Mouse (Mus musculus) mesoderm, embryonic 11.5 days (tissue): ENCODE results near the gene Sntb2.
A peak's percentile ranks its signal among the peaks of the same experiment; 100 is the strongest.
"Not testable (repeated sequence)": the region's sequence is repeated elsewhere in the genome, so short reads cannot be mapped to it uniquely, and the experiment has no call there.

ENCODE experiments used
- DNase-seq: peaks from one replicate; pipeline ENCODE4 v3.0.0-alpha.2; 2012; ENCODE audit warnings: low read depth, low spot score

Sntb2 gene

DNA sequence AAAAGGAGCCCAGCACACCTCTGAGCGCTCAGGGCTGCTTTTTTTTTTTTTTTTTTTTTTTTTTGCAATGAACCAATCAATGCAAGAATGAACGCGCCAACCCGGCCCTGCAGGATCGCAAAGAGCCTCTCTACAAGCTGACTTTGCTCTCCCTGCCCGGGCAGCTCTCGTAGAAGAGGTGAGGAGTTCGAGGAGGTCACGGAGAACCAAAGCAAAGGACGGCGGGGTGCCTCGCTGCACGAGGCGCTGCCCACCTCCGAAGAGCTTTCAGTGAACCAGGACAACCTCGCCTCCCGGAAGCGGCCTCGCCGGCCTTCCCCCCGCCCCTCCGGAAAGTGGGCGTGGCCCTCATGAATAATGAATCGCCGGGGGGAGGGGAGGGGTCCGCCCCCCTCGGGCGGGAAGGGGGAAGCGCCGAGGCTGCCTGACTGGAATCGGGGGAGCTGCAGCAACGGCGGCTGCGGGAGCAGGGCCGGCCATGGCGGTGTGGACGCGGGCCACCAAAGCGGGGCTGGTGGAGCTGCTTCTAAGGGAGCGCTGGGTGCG lies at the start of gene Sntb2:
TSS of gene Sntb2 (plus strand) at position 427 of the 546 bp plus-strand sequence.
- DNase-seq: peak; percentile 96

DNA sequence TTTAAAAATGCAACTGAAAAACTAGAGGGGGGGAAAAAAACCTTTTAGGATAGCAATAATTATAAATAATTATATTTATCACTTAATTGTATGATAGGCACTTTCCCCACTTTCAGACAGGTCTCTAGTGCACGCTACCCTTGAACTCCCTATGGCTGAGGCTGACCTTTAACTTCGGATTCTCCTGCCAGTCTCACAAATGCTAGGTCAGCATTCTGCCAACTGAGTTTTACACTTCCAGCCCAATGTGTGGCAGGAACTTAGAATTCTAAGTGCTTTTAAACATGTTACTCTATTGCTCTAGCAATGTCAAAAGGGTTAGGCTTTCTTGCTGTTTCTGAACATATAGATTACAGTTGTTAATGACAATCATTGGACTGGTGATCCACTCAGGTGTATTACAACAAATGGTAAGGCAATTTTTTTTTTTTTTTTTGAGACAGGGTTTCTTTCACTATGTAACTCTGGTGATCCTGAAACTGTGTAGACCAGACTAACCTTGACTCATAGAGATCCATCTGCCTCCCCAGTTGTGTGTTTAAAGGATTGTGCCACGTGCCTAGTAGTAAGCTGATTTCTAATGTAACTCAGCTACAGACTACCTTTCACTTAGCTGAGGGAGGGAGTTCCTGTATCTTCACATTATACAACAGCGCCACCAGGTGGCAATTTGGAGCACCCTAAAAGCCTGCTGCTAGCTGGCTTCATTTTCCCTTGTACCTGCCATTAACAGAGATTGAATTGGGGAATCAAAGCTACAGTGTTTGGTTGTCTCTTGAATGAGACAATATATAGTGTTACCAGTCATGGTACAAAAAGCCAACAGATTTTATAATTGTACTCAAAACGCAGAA lies 48.0 kb upstream of the Sntb2 start:
- DNase-seq: peak; percentile 83

DNA sequence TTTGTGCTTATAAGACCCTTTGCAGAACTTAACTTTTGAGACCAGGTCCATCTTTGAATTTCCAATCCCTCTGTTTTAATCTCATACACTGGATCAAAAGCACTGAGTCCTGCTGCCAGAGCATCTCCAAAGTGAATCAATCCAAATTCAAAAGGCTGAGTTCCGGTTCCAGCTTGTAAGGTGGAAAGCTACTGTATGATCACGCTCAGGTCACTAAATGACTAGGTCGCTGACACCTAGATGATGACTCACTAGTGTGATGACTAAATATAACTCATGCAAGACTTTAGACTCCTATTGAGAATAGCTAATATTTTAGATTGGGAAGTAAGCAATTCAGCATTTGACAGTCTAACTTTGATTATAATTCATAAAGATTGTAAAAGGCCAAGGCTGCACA lies 46.7 kb upstream of the Sntb2 start:
- no peak for DNase-seq

DNA sequence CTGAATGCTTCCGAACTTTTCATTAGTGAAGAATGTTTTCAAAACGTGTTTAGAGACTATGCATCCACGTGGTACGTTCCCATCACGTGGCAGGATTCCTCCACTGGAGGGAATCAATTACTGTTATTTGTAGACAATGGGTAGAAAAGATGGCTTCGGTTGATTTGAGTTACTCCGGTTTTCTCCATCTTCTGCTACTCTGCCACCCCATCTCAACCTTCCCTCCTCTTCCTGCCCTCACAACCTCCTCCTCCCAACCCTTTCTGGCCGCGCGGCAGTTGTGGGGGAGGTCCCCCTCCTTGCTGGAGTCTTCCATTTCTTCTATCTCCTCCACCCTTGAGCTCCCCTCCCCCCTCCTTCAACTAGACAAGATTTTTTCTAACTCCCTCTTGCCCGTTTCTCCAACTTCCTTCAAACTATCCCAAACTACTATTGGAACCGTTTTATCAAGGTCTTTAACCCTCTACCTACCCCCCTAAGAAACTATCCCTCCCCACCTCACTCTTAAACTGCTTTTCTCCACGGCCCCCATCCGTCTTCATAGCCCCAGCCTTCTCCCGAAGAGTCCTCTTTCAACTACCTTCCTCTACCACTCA lies 43.2 kb upstream of the Sntb2 start:
- DNase-seq: peak; percentile 58

DNA sequence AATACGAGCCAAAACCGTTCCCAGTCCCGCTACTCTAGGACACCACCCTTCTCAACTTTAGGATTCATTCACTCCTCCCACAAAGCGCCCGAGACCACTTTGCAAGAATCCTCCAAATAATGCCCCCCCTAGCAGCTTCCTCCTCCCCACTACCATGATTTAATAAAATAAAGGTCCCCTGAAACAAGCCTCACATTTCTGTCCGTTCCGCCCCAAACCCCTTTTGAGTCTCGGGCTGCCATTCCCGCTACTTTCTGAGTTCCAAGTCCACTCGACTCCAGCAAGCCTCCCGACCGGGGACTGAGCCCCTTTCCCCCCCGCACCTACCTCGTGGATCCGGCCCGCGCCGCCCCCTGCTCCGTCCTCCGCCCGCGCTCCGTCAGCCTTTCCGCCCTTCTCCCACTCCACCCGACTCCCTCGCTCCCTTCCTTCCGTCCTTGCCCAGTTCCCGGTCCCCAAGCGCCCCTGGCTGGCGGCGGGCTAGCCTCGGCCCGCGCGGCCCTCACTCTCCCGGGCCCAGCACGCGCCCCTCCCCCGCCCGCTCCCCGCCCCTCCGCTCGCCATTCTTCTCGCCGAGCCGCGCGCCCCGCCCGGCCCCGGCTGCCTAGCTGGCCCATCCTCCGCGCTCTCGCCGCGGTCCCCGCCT lies 42.6 kb upstream of the Sntb2 start:
- DNase-seq: peak; percentile 56

DNA sequence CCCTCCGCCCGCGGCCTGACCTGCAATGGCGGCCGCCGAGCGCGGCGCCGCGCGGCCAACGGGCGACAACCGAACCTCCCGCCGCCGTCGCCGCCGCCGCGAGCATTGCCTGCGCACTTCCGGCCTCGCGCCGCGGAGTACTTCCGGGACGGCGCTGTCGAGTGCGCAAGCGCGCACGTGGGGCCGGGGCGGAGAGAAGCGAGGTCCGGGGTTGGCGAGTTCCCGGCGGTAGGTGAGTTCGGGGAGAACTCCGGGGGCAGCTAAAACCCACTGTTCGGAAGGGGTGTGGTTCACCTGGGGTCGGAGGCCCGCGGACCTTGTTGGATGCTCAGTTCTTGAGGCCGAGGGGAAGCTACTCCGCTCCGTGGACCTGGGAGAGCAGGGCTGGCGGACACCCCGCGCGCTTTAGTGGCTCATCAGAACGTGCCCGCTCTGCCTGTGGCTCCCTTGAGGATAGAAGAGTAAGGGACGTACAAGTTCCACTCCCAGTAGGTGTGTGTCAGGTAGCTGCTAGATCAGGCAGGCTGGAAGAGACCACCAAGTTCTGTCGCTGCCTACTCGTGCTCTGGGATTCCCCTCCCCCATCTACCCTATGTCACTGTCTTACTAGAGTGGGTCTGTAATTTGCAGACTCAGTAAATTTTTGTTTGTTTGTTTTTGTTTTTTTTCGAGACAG lies 41.9 kb upstream of the Sntb2 start, which contains the start of gene Utp4:
TSS of gene Utp4 (plus strand) at position 156 of the 676 bp plus-strand sequence.
- peak; percentile 93 for DNase-seq

DNA sequence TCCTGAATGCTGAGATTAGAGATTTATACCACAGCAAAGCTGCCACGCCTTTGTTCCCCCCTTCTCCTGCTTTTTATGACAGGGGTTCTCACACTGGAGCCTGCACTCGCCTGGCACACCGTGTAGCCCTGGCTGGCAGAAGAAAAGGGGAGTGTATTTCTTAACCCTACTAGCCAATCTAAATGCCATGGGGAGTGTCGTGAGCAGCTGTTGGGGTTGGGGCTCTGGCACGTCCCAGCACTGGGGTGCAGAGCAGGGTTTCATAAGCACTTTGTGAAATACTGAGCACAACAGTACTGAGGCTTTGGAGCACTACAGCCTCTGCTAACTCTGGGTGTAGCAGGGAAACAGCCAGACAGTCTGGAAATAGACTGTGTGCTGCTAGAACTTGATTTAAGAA lies 36.1 kb upstream of the Sntb2 start:
- DNase-seq: no peak

DNA sequence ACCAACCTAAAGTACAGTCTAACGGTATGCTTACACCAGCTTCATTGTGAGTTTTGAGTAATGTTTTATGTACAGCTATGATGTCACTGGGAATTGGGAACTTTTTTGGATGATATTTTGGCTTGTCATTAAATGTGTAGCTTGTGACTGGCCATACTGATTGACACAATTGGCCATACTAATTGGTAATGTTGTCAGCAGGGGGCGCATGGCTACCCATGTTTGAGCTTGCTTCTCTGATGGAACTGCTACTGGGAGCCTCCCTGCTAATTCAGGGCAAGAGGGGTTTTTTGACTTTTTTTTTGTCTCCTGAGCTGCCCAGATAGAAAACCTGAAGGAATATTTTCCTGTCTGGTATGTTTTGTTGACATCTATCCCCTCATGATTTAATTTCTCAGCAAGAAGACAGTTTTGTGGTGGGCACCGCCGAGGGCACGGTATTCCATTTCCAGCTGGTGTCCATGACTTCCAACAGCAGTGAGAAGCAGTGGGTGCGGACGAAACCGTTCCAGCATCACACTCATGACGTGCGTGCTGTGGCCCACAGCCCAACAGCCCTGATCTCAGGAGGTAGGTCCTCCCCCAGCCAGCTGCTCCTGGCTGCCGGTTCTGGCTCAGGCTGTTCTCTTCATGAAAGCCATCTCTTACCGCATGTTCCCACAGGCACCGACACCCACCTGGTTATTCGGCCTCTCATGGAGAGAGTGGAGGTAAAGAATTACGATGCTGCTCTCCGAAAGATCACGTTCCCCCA lies 29.6 kb upstream of the Sntb2 start:
- DNase-seq: no peak

DNA sequence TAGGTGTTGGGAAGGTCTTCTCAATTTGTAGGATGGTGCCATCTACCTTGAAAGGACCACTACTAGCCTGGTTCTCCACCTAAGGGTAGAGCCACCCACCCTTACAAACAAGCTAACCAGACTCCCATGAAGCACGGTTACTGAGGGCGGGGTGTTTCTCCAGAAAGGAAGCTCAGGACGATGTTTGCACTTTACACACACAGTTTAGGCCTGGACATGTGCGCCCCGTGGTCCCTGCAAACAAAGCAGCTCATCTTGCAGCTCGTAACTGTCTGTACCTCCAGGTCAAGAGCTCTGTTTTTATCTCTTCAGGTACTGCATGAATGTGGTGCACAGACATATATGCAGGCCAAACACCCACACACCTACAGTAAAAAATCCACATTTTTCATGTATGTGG lies 28.9 kb upstream of the Sntb2 start:
- DNase-seq: no peak

DNA sequence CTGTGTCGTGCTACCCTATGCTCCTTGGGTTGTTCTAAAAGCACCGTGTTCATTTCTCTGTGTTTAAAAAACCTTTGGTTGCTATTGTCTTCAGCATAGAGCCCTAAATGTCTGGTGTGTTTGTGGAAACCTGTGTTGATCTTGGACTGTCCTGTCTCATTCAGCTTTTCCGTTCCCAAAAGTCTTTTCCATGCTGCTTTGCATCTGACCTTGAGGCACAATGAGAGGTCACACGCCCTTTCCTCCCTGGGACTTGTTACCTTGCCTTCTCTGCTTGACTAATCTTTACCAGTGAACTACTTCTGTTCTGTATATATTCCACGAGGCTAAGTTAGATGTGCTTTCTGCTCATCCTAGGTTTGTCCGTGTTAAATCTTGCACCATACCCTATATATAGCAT lies 28.1 kb upstream of the Sntb2 start:
- DNase-seq: no peak

DNA sequence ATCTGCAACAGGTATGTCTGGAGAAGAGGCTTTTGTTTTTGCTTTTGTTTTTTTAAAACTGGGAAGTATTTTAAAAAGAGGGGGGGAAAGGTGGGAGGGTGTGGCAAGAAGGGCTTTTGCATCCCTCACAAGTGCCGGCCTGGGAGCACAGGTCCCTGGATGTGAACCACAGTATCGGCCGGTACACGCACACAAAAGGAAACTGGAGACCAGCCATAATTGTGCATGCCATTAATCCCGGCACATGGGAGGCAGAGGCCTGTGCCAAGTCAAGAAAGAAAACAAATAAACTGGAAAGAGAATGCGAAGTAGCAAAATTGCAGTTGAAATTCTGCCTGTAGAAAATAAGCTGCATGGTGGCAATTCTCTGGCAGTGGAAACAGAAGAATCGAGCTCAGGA lies 27.3 kb upstream of the Sntb2 start:
- DNase-seq: no peak

DNA sequence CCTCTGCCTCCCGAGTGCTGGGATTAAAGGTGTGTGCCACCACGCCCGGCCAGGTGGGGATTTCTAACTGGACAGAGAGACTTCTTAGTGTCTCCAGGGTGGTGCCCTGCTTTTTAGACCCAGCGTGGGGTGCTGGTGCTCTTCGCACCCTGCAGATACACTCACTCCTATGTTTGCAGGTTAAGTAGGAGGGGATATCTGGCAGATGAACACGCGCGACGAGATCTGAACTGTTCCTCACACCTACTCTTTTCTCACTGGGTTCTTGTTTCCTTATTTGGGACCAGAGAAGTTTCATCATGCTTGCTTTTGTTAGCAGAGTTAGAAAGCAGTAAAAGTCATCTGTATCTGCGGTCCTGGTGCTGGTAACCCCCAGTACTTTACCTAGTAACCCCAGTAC lies 21.9 kb upstream of the Sntb2 start:
- DNase-seq: no peak

DNA sequence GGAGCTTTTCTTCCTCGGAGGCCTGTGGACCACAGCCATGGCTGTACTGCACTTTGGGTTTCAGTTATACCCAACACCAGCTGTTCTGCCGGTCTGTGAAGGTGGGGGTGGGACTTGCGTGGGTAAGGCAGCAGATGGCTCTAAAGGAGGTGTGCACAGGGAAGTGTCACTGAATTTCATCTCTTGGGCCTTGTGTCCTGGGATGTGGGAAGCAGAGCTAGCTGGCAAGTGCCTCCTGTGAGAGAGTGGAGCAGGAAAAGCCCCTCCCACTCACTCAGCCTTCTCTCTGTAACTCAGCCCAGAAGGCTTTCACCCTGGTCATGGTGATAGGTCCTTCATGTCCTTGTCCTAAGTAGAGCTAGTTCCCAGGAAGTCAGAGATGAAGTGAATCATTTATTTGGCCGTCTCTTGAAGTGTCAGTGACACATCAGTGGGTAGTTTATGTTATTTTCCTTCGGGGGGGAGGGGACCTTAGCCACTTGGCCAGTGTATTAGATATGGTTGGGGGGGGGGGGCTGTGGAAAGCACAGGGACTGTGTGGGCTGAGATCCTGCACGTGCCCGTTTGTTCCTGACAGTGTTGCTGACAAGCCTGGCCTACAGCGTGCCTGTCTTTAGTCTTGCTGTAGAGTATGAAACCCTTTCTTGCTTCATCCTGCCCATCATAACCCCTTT lies 15.7 kb upstream of the Sntb2 start:
- DNase-seq: no peak

DNA sequence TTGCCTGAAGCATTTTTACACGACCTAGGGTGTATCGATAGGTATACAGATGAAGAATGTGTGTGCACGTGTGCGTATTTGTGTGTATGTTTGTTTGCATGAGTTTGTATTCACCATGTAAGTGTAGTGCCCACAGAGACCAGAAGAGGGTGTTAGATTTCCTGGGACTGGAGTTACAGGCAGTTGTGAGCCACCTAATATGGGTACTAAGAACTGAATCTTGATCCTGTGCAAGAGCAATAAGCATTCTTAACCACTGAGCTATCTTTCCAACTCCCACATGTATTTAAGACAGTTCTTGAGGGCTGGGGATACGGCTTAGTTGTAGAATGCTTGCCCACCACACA lies 15.2 kb upstream of the Sntb2 start:
- DNase-seq: no peak

DNA sequence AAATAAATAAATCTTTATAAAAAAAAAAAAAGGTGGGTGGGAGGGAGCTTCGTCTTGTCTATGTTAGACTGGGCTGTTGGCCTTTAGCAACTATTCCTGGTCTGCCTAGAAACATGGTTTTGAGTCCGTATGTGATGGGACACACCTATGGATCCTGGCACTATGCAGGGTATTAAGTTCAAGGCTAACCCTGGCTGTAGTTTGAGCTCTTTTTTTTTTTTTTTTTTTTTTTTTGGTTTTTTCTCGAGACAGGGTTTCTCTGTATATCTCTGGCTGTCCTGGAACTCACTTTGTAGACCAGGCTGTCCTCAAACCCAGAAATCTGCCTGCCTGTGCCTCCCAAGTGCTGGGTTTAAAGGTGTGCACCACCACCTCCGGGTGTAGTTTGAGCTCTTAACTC lies 11.5 kb upstream of the Sntb2 start:
- no peak for DNase-seq

DNA sequence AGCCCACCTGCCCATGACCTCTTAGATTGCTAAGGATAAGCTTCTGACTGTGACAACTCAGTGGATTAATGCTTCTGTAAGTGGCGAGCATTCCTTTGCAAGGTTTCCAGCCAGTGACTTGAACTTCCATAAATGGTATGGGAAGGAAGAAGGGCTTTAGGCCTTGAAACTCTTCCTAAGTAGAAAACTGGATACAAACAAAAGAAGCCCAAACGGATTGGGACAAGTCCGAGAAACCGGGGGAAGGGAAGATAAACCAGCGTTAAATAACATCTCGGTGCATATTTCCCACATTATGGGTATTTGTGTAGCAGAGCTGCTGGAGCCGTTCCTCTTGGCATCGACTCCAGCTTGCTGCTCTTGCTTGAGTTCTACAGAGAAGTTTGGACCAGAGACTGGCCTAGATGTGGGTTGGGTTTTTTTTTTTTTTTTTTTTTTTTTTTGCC lies 10.6 kb upstream of the Sntb2 start:
- DNase-seq: no peak

DNA sequence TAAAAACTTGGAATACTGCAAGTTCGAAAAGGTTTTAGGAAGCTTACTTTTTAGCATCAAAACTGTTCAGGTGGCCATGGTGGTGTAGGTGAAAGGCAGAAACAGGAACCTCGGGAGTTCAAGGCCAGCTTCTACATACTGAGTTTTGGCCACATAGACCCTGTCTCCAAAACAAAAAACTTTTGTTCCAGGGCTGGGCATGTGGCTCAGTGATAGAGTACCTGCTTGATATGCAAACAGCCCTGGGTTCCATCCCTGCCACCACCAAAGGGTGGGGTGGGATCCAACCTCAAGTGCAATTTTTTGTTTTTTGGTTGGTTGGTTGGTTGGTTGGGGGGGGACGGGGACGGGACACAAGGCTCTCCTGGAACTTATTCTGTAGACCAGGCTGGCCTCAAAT lies 10.1 kb upstream of the Sntb2 start:
- no peak for DNase-seq

DNA sequence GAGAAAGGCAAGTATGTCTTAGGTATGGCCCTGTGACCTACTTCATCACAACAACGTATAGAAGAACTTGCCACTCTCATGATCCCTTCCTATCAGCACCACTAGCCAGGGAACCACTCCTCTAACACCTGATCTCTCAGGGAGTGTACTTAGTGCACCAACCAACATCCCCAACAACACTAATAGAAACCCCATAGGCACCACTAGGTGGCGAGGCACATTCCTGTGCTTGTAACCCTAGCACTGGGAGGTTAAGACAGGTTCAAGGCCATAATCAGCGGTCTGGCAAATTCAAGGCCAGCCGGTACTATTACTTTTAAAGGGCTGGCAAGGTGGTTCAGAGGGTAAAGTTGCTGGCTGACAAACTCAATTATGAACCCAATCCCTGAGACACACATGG lies 8.3 kb upstream of the Sntb2 start:
- no peak for DNase-seq

DNA sequence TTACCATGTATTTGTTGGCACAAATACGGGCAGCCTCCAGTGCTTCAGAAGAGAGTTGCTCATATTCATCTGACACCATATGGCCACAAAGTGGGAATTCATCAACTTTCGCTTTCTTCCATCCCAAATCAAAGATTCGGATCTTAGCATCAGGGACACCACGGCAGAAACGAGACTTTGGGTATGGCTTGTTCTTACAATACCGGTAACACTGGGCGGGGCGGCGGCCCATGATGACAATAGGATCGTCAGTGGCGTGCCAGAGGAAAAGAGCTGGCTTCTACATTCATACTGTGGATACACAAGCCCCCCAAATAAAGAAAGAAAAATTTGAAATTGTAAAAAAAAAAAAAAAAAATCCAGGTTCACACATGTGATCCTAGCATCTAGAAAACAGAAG lies 7.4 kb upstream of the Sntb2 start:
- not testable (repeated sequence) for DNase-seq

DNA sequence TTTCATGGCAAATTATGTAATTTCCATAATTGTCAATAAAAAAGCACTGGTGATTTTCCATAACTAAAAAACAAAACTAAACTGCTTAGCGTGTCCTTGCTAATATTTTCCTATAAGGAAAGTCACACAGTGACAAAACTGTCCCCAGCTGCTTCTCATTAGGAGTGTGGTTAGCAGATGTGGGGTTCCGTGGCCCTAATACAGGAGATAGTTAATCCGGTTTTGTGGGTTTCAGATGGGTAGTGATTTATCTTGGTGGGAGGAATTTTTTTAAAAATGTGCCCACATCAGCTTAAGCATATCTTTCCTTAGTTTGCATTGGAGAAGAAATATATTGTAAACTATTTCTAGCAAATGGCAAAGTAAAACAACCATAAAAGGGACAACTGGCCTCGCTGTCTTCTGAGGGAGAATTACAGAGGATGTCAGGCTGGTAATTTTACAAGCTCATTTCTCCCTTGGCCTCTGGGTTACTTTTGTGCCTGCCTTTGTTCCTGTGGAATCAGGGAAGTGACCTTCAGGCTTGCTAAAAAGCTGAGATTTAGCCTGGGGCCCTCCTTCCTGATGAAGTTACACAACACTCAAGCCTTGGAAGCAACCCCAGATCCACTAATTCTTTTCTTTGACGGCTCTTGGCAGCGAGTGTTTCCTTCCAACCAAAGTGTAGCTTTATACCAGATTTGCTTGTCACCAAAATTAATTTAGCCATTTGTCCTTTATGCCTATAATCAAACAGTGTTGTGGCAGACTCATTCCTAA lies 6.2 kb upstream of the Sntb2 start:
- no peak for DNase-seq
